Mouse (Mus musculus) fibroblast of lung, adult 2 months (primary cell): ENCODE results near the gene Cenpt.
A peak's percentile ranks its signal among the peaks of the same experiment; 100 is the strongest.
"Not testable (repeated sequence)": the region's sequence is repeated elsewhere in the genome, so short reads cannot be mapped to it uniquely, and the experiment has no call there.

Experiments
- DNase-seq: peaks from one replicate; pipeline ENCODE4 v3.0.0-alpha.2; 2011; ENCODE audit warnings: low read depth

Cenpt gene

GRCm38 (mm10) chr8:105854303-105854702 is 1.2 kb upstream of the Cenpt start:
- no peak for DNase-seq

- no peak for DNase-seq
These were observed 840 bp downstream of the Cenpt start for GRCm38 (mm10) chr8:105852146-105852729.

- peak; percentile 84 for DNase-seq
These were observed 1.4 kb downstream of the Cenpt start for GRCm38 (mm10) chr8:105851651-105852143.

- DNase-seq: no peak
These were observed 2.5 kb downstream of the Cenpt start for GRCm38 (mm10) chr8:105850611-105851010.

GRCm38 (mm10) chr8:105850014-105850413 is 3.1 kb downstream of the Cenpt start:
- no peak for DNase-seq

GRCm38 (mm10) chr8:105846678-105847077 is 6.4 kb downstream of the Cenpt start:
- DNase-seq: no peak

- no peak for DNase-seq
These were observed 13.9 kb downstream of the Cenpt start for GRCm38 (mm10) chr8:105839209-105839608.

- DNase-seq: no peak
These were observed 16.1 kb downstream of the Cenpt start for GRCm38 (mm10) chr8:105836991-105837390.

- peak; percentile 55 for DNase-seq
These were observed 17.8 kb downstream of the Cenpt start for GRCm38 (mm10) chr8:105835318-105835717.

- DNase-seq: not testable (repeated sequence)
These were observed 19.3 kb downstream of the Cenpt start for GRCm38 (mm10) chr8:105833740-105834139.

- peak; percentile 100 for DNase-seq
These were observed 25.9 kb downstream of the Cenpt start, which contains the start of the genes Ranbp10 and Tsnaxip1 for GRCm38 (mm10) chr8:105826861-105827848. TSS of gene Ranbp10 (minus strand) at chr8:105827350. TSS of gene Tsnaxip1 (plus strand) at chr8:105827731.

GRCm38 (mm10) chr8:105826379-105826778 is 26.7 kb downstream of the Cenpt start:
- DNase-seq: no peak

GRCm38 (mm10) chr8:105825506-105825905 is 27.6 kb downstream of the Cenpt start:
- DNase-seq: no peak

GRCm38 (mm10) chr8:105820925-105821324 is 32.2 kb downstream of the Cenpt start:
- DNase-seq: no peak

- no peak for DNase-seq
These were observed 33.4 kb downstream of the Cenpt start for GRCm38 (mm10) chr8:105819659-105820058.

- no peak for DNase-seq
These were observed 39.8 kb downstream of the Cenpt start for GRCm38 (mm10) chr8:105813241-105813640.

- no peak for DNase-seq
These were observed 40.6 kb downstream of the Cenpt start for GRCm38 (mm10) chr8:105812511-105812910.

GRCm38 (mm10) chr8:105811543-105811942 is 41.5 kb downstream of the Cenpt start:
- DNase-seq: no peak

- no peak for DNase-seq
These were observed 42.0 kb downstream of the Cenpt start for GRCm38 (mm10) chr8:105811061-105811460.

- no peak for DNase-seq
These were observed 42.8 kb downstream of the Cenpt start for GRCm38 (mm10) chr8:105810245-105810786.

GRCm38 (mm10) chr8:105808480-105808879 is 44.6 kb downstream of the Cenpt start:
- no peak for DNase-seq

GRCm38 (mm10) chr8:105807766-105808165 is 45.3 kb downstream of the Cenpt start:
- no peak for DNase-seq

- DNase-seq: no peak
These were observed 47.1 kb downstream of the Cenpt start for GRCm38 (mm10) chr8:105805964-105806363.
